Mouse (Mus musculus) spleen, adult 2 months (tissue): ENCODE measurements around the gene Serpina16. TPM values are rescaled to one million over a fixed set of nuclear protein-coding genes. Genes with fewer than 3 reads are reported as not detected.

Experiments used
- DNase-seq, 2 experiments: peaks; one replicate each; pipeline versions ENCODE4 v3.0.0 to v3.0.0-alpha.2; 2012 to 2021; ENCODE audit warnings: low spot score in 2 of 2, low read depth in 1 of 2
- H3K27ac ChIP-seq: fragments of 200-500 bp; 2 replicates; pipeline ENCODE4 v1.5.1; 2012; ENCODE audit warnings: low read length, inconsistent platforms; ENCODE audit not compliant: insufficient read depth
- H3K27me3 ChIP-seq: fragments of 200-500 bp; 2 replicates; pipeline ENCODE4 v1.6.1; 2012; ENCODE audit warnings: mild to moderate bottlenecking, moderate library complexity, low read length, inconsistent platforms; ENCODE audit not compliant: control insufficient read depth, insufficient read depth
- H3K36me3 ChIP-seq: fragments of 200-500 bp; 2 replicates; pipeline ENCODE4 v1.6.1; 2012; ENCODE audit warnings: mild to moderate bottlenecking, low read length, inconsistent platforms; ENCODE audit not compliant: control insufficient read depth, insufficient read depth
- H3K4me1 ChIP-seq: fragments of 200-500 bp; 2 replicates; pipeline ENCODE4 v1.6.1; 2011; ENCODE audit warnings: inconsistent platforms; ENCODE audit not compliant: control insufficient read depth, insufficient read depth, insufficient read length
- H3K4me3 ChIP-seq: fragments of 200-500 bp; 2 replicates; pipeline ENCODE4 v1.5.1; 2011; ENCODE audit warnings: mild to moderate bottlenecking, inconsistent platforms; ENCODE audit not compliant: insufficient read depth, insufficient read length; ENCODE audit errors: extremely low read depth
- CTCF ChIP-seq: fragments of 200-500 bp; IDR thresholded peaks from 2 replicates; pipeline ENCODE4 v1.5.1; 2011; ENCODE audit warnings: mild to moderate bottlenecking, inconsistent platforms; ENCODE audit not compliant: insufficient read depth, insufficient read length, insufficient replicate concordance; ENCODE audit errors: extremely low read depth
- POLR2A ChIP-seq: fragments of 200-500 bp; IDR thresholded peaks from 2 replicates; pipeline ENCODE4 v1.6.1; 2011; ENCODE audit warnings: low read depth, low read length, inconsistent platforms
- WGBS: fragments of 180-500 bp; shearing (Covaris S2); methylation state at CpG from one replicate; pipeline ENCODE4 v1.1.7; 2018; 5-methylcytosine and 5-hydroxymethylcytosine counted together
- polyA plus RNA-seq: library from polyadenylated mRNA; depleted of rRNA; stranded (reverse); fragments of >200 nt; gene quantifications from 2 replicates; pipeline ENCODE4 v1.2.3, GENCODE M21; 2012

Serpina16 gene
- polyA plus RNA-seq, 1 experiment, result not detected

GRCm38 (mm10) chr12:103657991-103658390 lies 17.9 kb downstream of the Serpina16 start:
- no peaks in the 10 kb centered on the region for H3K36me3 ChIP-seq
- WGBS, result 79% methylated on average over 10 of the region's 10 CpGs
- no peak overlapping the region for H3K27ac ChIP-seq
- no peak for TF ChIP-seq CTCF
- TF ChIP-seq POLR2A, result no peak
- H3K4me3 ChIP-seq, result no peak overlapping the region
- H3K4me1 ChIP-seq, result no peaks in the 10 kb centered on the region
- no peak for DNase-seq
- no peaks in the 10 kb centered on the region for H3K27me3 ChIP-seq

- no peak within 1 kb of the TSS for H3K27ac ChIP-seq
- no peaks in the 10 kb centered on the region for H3K4me1 ChIP-seq
- no peak for DNase-seq
- no peaks in the 10 kb centered on the region for H3K36me3 ChIP-seq
- 81% methylated on average over 9 of the region's 9 CpGs for WGBS
- TF ChIP-seq POLR2A (no peak), CTCF (no peak)
- H3K27me3 ChIP-seq, result no peaks in the 10 kb centered on the region
- H3K4me3 ChIP-seq, result no peak within 1 kb of the TSS
Observed at GRCm38 (mm10) chr12:103656848-103657626, 18.9 kb downstream of the Serpina16 start, which contains the start of gene Serpina6. Gene Serpina6 (minus strand): TSS chr12:103657212.

GRCm38 (mm10) chr12:103655123-103656044 lies 20.6 kb downstream of the Serpina16 start:
- no peaks in the 10 kb centered on the region for H3K36me3 ChIP-seq
- no peak overlapping the region for H3K27ac ChIP-seq
- WGBS, result 84% methylated on average over 7 of the region's 7 CpGs
- no peaks in the 10 kb centered on the region for H3K27me3 ChIP-seq
- H3K4me1 ChIP-seq, result no peaks in the 10 kb centered on the region
- no peak overlapping the region for H3K4me3 ChIP-seq
- DNase-seq, result no peak
- no peak for TF ChIP-seq CTCF
- no peak for TF ChIP-seq POLR2A

- Histone ChIP-seq H3K27ac (no peak overlapping the region), H3K36me3 (no peaks in the 10 kb centered on the region), H3K4me1 (no peaks in the 10 kb centered on the region), H3K27me3 (no peaks in the 10 kb centered on the region), H3K4me3 (no peak overlapping the region)
- 99% methylated on average over 2 of the region's 2 CpGs for WGBS
- TF ChIP-seq POLR2A (no peak), CTCF (no peak)
- no peak for DNase-seq
Observed at GRCm38 (mm10) chr12:103653836-103654235, 22.1 kb downstream of the Serpina16 start.

- Histone ChIP-seq H3K27ac (no peak overlapping the region), H3K4me1 (no peaks in the 10 kb centered on the region), H3K27me3 (no peaks in the 10 kb centered on the region), H3K4me3 (no peak overlapping the region), H3K36me3 (no peaks in the 10 kb centered on the region)
- DNase-seq, result no peak
- TF ChIP-seq CTCF (no peak), POLR2A (no peak)
- WGBS, result 72% methylated on average over 2 of the region's 2 CpGs
Observed at GRCm38 (mm10) chr12:103646314-103646713, 29.6 kb downstream of the Serpina16 start.

- TF ChIP-seq CTCF (no peak), POLR2A (no peak)
- no peak for DNase-seq
- Histone ChIP-seq H3K4me1 (no peaks in the 10 kb centered on the region), H3K4me3 (no peak overlapping the region), H3K27ac (no peak overlapping the region), H3K36me3 (no peaks in the 10 kb centered on the region), H3K27me3 (no peaks in the 10 kb centered on the region)
- 39% methylated on average over 5 of the region's 5 CpGs for WGBS
Observed at GRCm38 (mm10) chr12:103644601-103645000, 31.3 kb downstream of the Serpina16 start.

GRCm38 (mm10) chr12:103643818-103644217 lies 32.1 kb downstream of the Serpina16 start:
- 78% methylated on average over 3 of the region's 3 CpGs for WGBS
- DNase-seq, result no peak
- Histone ChIP-seq H3K27ac (no peak overlapping the region), H3K4me3 (no peak overlapping the region), H3K27me3 (no peaks in the 10 kb centered on the region), H3K4me1 (no peaks in the 10 kb centered on the region), H3K36me3 (no peaks in the 10 kb centered on the region)
- TF ChIP-seq POLR2A (no peak), CTCF (no peak)
